Mouse (Mus musculus) embryonic stem cell, embryonic (primary cell): ENCODE results near the gene Cbfa2t3.

Experiments
- CTCF ChIA-PET, 4 experiments: fragments of 300-600 bp in 2 of 4; fragments of 350-600 bp in 2 of 4; sonication (Branson Sonifier 250); formaldehyde crosslinking; loops; one replicate each; lab custom pipeline; 2022; ENCODE audit warnings: inconsistent platforms in 2 of 4; lab: Charles Lee
- POLR2A ChIA-PET, 4 experiments: fragments of 300-600 bp in 2 of 4; fragments of 350-600 bp in 2 of 4; sonication (Branson Sonifier 250); formaldehyde crosslinking; loops; one replicate each; lab custom pipeline; 2022; ENCODE audit warnings: antibody characterized with exemption in 4 of 4, inconsistent platforms in 1 of 4; lab: Charles Lee

Gene Cbfa2t3

GRCm38 (mm10) chr8:122720811-122721640 is 22.1 kb upstream of the Cbfa2t3 start:
- CTCF ChIA-PET, result interaction anchor here in 3 of 4 experiments (0.8 to 0.9 kb wide), 3 partner anchors 24 to 461 kb away, joined by 3 to 5 read pairs (median 3); no protein-coding TSS in a partner anchor
- POLR2A ChIA-PET, result interaction anchor here in 3 of 4 experiments (0.5 to 0.7 kb wide), 3 partner anchors 23 to 397 kb away, joined by 3 read pairs; no protein-coding TSS in a partner anchor

- ChIA-PET POLR2A (interaction anchor here in 2 of 4 experiments (0.6 to 1.0 kb wide), 3 partner anchors 12 to 493 kb away, joined by 3 to 4 read pairs (median 4); partner anchors contain the start of genes Chmp1a (in 1 of the 2) and Spata33 (in 1 of the 2)), CTCF (interaction anchor here (0.6 to 1.0 kb wide), 8 partner anchors 23 to 481 kb away, joined by 3 to 6 read pairs (median 3); no protein-coding TSS in a partner anchor)
These were observed 21.3 kb upstream of the Cbfa2t3 start for GRCm38 (mm10) chr8:122720070-122720729.

GRCm38 (mm10) chr8:122719500-122720065 is 20.7 kb upstream of the Cbfa2t3 start:
- ChIA-PET CTCF (interaction anchor here (0.6 to 1.0 kb wide), 8 partner anchors 23 to 482 kb away, joined by 3 to 7 read pairs (median 3); no protein-coding TSS in a partner anchor), POLR2A (interaction anchor here in 1 of 4 experiments (0.8 to 1.0 kb wide), 2 partner anchors 11 to 493 kb away, joined by 4 read pairs; partner anchors contain the start of genes Chmp1a and Spata33)

GRCm38 (mm10) chr8:122718711-122719499 is 20.0 kb upstream of the Cbfa2t3 start:
- ChIA-PET POLR2A (interaction anchor here in 1 of 4 experiments (0.8 kb wide), 1 partner anchor 11 kb away, joined by 4 read pairs; no protein-coding TSS in a partner anchor), CTCF (interaction anchor here in 3 of 4 experiments (0.6 to 1.0 kb wide), 4 partner anchors 23 to 259 kb away, joined by 3 to 7 read pairs (median 3); no protein-coding TSS in a partner anchor)

GRCm38 (mm10) chr8:122717869-122718509 is 19.1 kb upstream of the Cbfa2t3 start:
- CTCF ChIA-PET, result interaction anchor here in 1 of 4 experiments (0.9 kb wide), 1 partner anchor 8 kb away, joined by 3 read pairs; no protein-coding TSS in a partner anchor
- POLR2A ChIA-PET, result no interaction called here

- POLR2A ChIA-PET, result interaction anchor here in 1 of 4 experiments (0.8 kb wide), 1 partner anchor 14 kb away, joined by 3 read pairs; no protein-coding TSS in a partner anchor
- CTCF ChIA-PET, result no interaction called here
These were observed 17.7 kb upstream of the Cbfa2t3 start for GRCm38 (mm10) chr8:122716566-122716965.

- ChIA-PET CTCF (no interaction called here), POLR2A (no interaction called here)
These were observed 14.2 kb upstream of the Cbfa2t3 start for GRCm38 (mm10) chr8:122713157-122713518.

- ChIA-PET CTCF (no interaction called here), POLR2A (interaction anchor here in 1 of 4 experiments (0.6 kb wide), 1 partner anchor 1171 kb away, joined by 6 read pairs; no protein-coding TSS in a partner anchor)
These were observed 13.7 kb upstream of the Cbfa2t3 start for GRCm38 (mm10) chr8:122712411-122713156.

- ChIA-PET CTCF (no interaction called here), POLR2A (interaction anchor here in 1 of 4 experiments (0.6 kb wide), 1 partner anchor 1170 kb away, joined by 6 read pairs; no protein-coding TSS in a partner anchor)
These were observed 13.0 kb upstream of the Cbfa2t3 start for GRCm38 (mm10) chr8:122711891-122712365.

- CTCF ChIA-PET, result interaction anchor here in 1 of 4 experiments (0.6 kb wide), 1 partner anchor 14 kb away, joined by 3 read pairs; no protein-coding TSS in a partner anchor
- POLR2A ChIA-PET, result no interaction called here
These were observed 12.6 kb upstream of the Cbfa2t3 start for GRCm38 (mm10) chr8:122711480-122711879.

GRCm38 (mm10) chr8:122709340-122710111 is 10.6 kb upstream of the Cbfa2t3 start:
- POLR2A ChIA-PET, result interaction anchor here in 2 of 4 experiments (0.6 to 1.1 kb wide), 3 partner anchors 9 to 91 kb away, joined by 3 read pairs; no protein-coding TSS in a partner anchor
- CTCF ChIA-PET, result interaction anchor here in 3 of 4 experiments (0.6 to 1.5 kb wide), 9 partner anchors 9 to 203 kb away, joined by 3 to 4 read pairs (median 3); partner anchors contain the start of gene Cbfa2t3 (in 2 of the 3)

GRCm38 (mm10) chr8:122707184-122707583 is 8.3 kb upstream of the Cbfa2t3 start:
- ChIA-PET CTCF (interaction anchor here in 3 of 4 experiments (0.5 to 1.8 kb wide), 5 partner anchors 10 to 84 kb away, joined by 3 to 9 read pairs (median 4); no protein-coding TSS in a partner anchor), POLR2A (interaction anchor here in 2 of 4 experiments (0.5 to 0.7 kb wide), 2 partner anchors 9 to 657 kb away, joined by 3 read pairs; no protein-coding TSS in a partner anchor)

- ChIA-PET POLR2A (interaction anchor here in 1 of 4 experiments (0.9 kb wide), 1 partner anchor 9 kb away, joined by 3 read pairs; no protein-coding TSS in a partner anchor), CTCF (interaction anchor here in 2 of 4 experiments (0.5 to 1.8 kb wide), 3 partner anchors 9 to 166 kb away, joined by 3 to 9 read pairs (median 4); no protein-coding TSS in a partner anchor)
These were observed 7.1 kb upstream of the Cbfa2t3 start for GRCm38 (mm10) chr8:122705901-122706561.

- ChIA-PET POLR2A (no interaction called here), CTCF (interaction anchor here in 2 of 4 experiments (0.5 to 0.6 kb wide), 2 partner anchors 40 to 152 kb away, joined by 3 to 5 read pairs; no protein-coding TSS in a partner anchor)
These were observed 5.7 kb upstream of the Cbfa2t3 start for GRCm38 (mm10) chr8:122704612-122705011.
